Mouse (Mus musculus): Measurements from ENCODE around the gene Kdm2b.

GRCm38 (mm10) chr5:122887033-122887432 is 102.6 kb downstream of the Kdm2b start:
- TF ChIP-seq GATA1 (IDR thresholded peaks at IDR 0.05; ENCODE audit: low read length) (no peak), TAL1 (IDR thresholded peaks at IDR 0.05; ENCODE audit: low read length) (no peak)

Data from erythroblast, embryonic 14.5 days (primary cell).